9 mouse cellular contexts compared by ENCODE assay signal in genomic region chr4:94517631-94518030, GRCm38 (mm10). TPM values are rescaled to one million over a fixed set of nuclear protein-coding genes. Genes with fewer than 3 reads are reported as not detected.
DNase-seq lines count a peak whose midpoint lies in the region; ATAC-seq and TF ChIP-seq lines count a peak whose summit lies in the region.
"Had no signal": no experiment of that assay in that cellular context is flagged by ENCODE, and none has a peak within 500 bp of the region (broad histone marks: within the 10 kb centered on the region; RNA-seq: fewer than 3 reads in every experiment).

No protein-coding gene starts in this region.

- WGBS in hindbrain, embryonic 14.5 days = 68% methylated on average over 4 of the region's 4 CpGs
- 64% methylated on average over 4 of the region's 4 CpGs for WGBS in hindbrain, embryonic 16.5 days
- 47% methylated on average over 4 of the region's 4 CpGs for WGBS in midbrain, postnatal 0 days

- no peak for ATAC-seq in hindbrain, embryonic 14.5 days (ENCODE audit: low FRiP score)
- ATAC-seq in hindbrain, embryonic 16.5 days = no peak
- ATAC-seq in midbrain, postnatal 0 days (ENCODE audit: low FRiP score) = 0 out of 2 replicates have a peak, but pooled peaks have one; percentile 63

- no peaks in the 10 kb centered on the region for H3K9me3 ChIP-seq in hindbrain, embryonic 14.5 days (ENCODE audit: control insufficient read depth, low read length)
- no peaks in the 10 kb centered on the region for H3K9me3 ChIP-seq in hindbrain, embryonic 16.5 days (ENCODE audit: control insufficient read depth, low read length)
- H3K9me3 ChIP-seq in midbrain, postnatal 0 days (ENCODE audit: low read length) = no peaks in the 10 kb centered on the region

- no peaks in the 10 kb centered on the region for H3K27me3 ChIP-seq in hindbrain, embryonic 14.5 days (ENCODE audit: control insufficient read depth, insufficient read depth, low read length)
- no peaks in the 10 kb centered on the region for H3K27me3 ChIP-seq in hindbrain, embryonic 16.5 days (replicated peaks; ENCODE audit: control insufficient read depth, insufficient read depth, low read length)
- no peaks in the 10 kb centered on the region for H3K27me3 ChIP-seq in midbrain, postnatal 0 days (ENCODE audit: insufficient read depth, low read length)

- no peak overlapping the region for H3K27ac ChIP-seq in hindbrain, embryonic 14.5 days
- H3K27ac ChIP-seq in hindbrain, embryonic 16.5 days (ENCODE audit: low read depth, low read length) = no peak overlapping the region
- H3K27ac ChIP-seq in midbrain, postnatal 0 days (ENCODE audit: low read depth, low read length) = no peak overlapping the region

- H3K4me2 ChIP-seq in hindbrain, embryonic 14.5 days (replicated peaks) = no peak overlapping the region
- H3K4me2 ChIP-seq in hindbrain, embryonic 16.5 days (ENCODE audit: low read length) = no peak overlapping the region
- H3K4me2 ChIP-seq in midbrain, postnatal 0 days (ENCODE audit: low read depth, low read length, poor library complexity, severe bottlenecking) = no peak overlapping the region

- no peaks in the 10 kb centered on the region for H3K4me1 ChIP-seq in hindbrain, embryonic 14.5 days (replicated peaks; ENCODE audit: control insufficient read depth, insufficient read depth, low read length)
- no peaks in the 10 kb centered on the region for H3K4me1 ChIP-seq in hindbrain, embryonic 16.5 days (ENCODE audit: control insufficient read depth, insufficient read depth, low read depth, low read length)
- H3K4me1 ChIP-seq in midbrain, postnatal 0 days (ENCODE audit: insufficient read depth, low read length) = no peaks in the 10 kb centered on the region

- no peak overlapping the region for H3K9ac ChIP-seq in hindbrain, embryonic 14.5 days
- H3K9ac ChIP-seq in hindbrain, embryonic 16.5 days (ENCODE audit: low read depth, low read length) = no peak overlapping the region
- H3K9ac ChIP-seq in midbrain, postnatal 0 days (replicated peaks; ENCODE audit: low read length, poor library complexity, severe bottlenecking) = no peak overlapping the region

- H3K36me3 ChIP-seq in hindbrain, embryonic 14.5 days (replicated peaks; ENCODE audit: control insufficient read depth, insufficient read depth) = no peaks in the 10 kb centered on the region
- no peaks in the 10 kb centered on the region for H3K36me3 ChIP-seq in hindbrain, embryonic 16.5 days (ENCODE audit: control insufficient read depth, insufficient read depth, low read length)
- H3K36me3 ChIP-seq in midbrain, postnatal 0 days (ENCODE audit: insufficient read depth, low read length) = no peaks in the 10 kb centered on the region

- TF ChIP-seq CTCF in midbrain, postnatal 0 days (IDR thresholded peaks at IDR 0.05) = peak; percentile 91

- peak; percentile 83 for DNase-seq in hindbrain, embryonic 14.5 days (ENCODE audit: low spot score)
- peak; percentile 72 for DNase-seq in ES-CJ7 (ENCODE audit: low read depth, low spot score)
- DNase-seq in brain, embryonic 18.5 days (ENCODE audit: low read depth, low spot score) = peak; percentile 50
- peak; percentile 10 to 24 for DNase-seq in frontal cortex, postnatal 14 days (ENCODE audit: low spot score in 2 of 2)
- DNase-seq in layer of hippocampus, postnatal 36 days = peak; percentile 24 to 33
- DNase-seq in midbrain, postnatal 0 days (ENCODE audit: low spot score) = peak; percentile 90
- peak; percentile 69 for DNase-seq in thymus, postnatal 4 days

- no peak overlapping the region for H3K4me3 ChIP-seq in hindbrain, embryonic 14.5 days (replicated peaks; ENCODE audit: low read length)
- no peak overlapping the region for H3K4me3 ChIP-seq in hindbrain, embryonic 16.5 days (ENCODE audit: low read length)
- no peak overlapping the region for H3K4me3 ChIP-seq in midbrain, postnatal 0 days (ENCODE audit: low read depth, low read length)
- H3K4me3 ChIP-seq: erythroblast, embryonic 14.5 days had no signal

RNA-seq across cellular contexts. Expression of gene Gm10306, which starts 38.7 kb away (rescaled TPM):
- polyA plus RNA-seq in hindbrain, embryonic 14.5 days (2014; fragmentation: Nextera tagmentation; extraction: Ambion mirVana) = not detected in 2 replicates
- not detected in 2 replicates for polyA plus RNA-seq in hindbrain, embryonic 16.5 days (2015; fragmentation: Nextera tagmentation; extraction: Ambion mirVana)
- not detected for total RNA-seq in layer of hippocampus, postnatal 36 days (2021)
- total RNA-seq in midbrain, postnatal 0 days (2014; rRNA removed) = not detected in 2 replicates
- 0.35 TPM in 1 of 2 replicates, not detected in the other for polyA plus RNA-seq in midbrain, postnatal 0 days (2015; fragmentation: Nextera tagmentation; extraction: Ambion mirVana)
- polyA plus RNA-seq: erythroblast, embryonic 14.5 days had no signal

RNA-seq across cellular contexts. Expression of gene Caap1, which starts 39.0 kb away (rescaled TPM):
- 19.4 and 19.7 TPM in 2 replicates for polyA plus RNA-seq in hindbrain, embryonic 14.5 days (2014; fragmentation: Nextera tagmentation; extraction: Ambion mirVana)
- polyA plus RNA-seq in hindbrain, embryonic 16.5 days (2015; fragmentation: Nextera tagmentation; extraction: Ambion mirVana) = 13.7 and 13.9 TPM in 2 replicates
- total RNA-seq in layer of hippocampus, postnatal 36 days (2021) = 10 to 100 TPM; 11.1 to 12.6 TPM
- 9.2 and 13.6 TPM in 2 replicates for total RNA-seq in midbrain, postnatal 0 days (2014; rRNA removed)
- polyA plus RNA-seq in midbrain, postnatal 0 days (2015; fragmentation: Nextera tagmentation; extraction: Ambion mirVana) = 8.8 and 9.2 TPM in 2 replicates

Comparison
In these comparisons a context has a peak if more than half of its experiments do, and no peak if none do; other contexts are left out.
1. DNase-seq: peak in every context shown above with its lines; median percentile 90 in midbrain, postnatal 0 days; 83 in hindbrain, embryonic 14.5 days; 72 in ES-CJ7; 69 in thymus, postnatal 4 days; 50 in brain, embryonic 18.5 days; 28 in layer of hippocampus, postnatal 36 days; 17 in frontal cortex, postnatal 14 days.